Mouse (Mus musculus): ENCODE results near the gene Dad1. TPM values are rescaled to one million over a fixed set of nuclear protein-coding genes. Genes with fewer than 3 reads are reported as not detected.

The Dad1 gene
- polyA plus RNA-seq, 1 experiment from 2014 or later: 259 TPM

DNA sequence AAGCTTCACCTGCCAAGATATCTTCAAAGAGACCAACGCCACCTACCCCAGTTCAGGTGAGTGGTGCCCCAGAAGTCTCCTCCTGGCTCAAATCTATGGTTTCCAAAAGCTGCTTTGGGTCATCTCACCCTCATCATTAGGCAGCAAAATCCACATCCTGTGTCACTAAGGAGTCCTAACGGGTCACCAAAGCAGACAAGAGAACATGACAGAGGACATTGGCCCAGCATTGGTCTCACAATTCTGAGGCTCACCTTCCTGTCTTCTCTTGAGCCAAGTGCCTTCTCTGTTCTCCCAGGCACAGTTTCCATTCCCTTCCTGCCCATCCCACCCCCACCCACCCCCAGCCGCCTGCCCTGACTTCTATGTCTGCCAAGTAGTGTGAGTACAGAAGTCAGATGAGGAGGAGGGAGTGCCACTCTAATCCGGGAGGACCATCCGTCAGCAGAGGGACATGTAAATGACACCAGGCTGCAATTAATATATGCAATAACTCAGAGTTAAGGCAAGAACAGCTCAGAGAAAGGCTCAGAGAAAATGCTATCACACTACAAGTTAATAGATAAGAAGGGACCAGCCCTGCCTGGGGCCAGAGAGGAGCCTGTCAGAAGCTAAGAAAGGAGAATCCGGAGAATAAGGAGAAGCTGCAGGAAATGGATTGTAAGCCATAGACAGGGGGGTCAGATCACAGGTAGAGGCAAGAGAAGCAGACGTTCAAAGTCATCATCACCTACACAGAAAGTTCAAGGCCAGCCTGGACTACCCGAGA, 33.0 kb downstream of the Dad1 start:
- Histone ChIP-seq H3K27ac (no peak overlapping the region), H3K27me3 (no peaks in the 10 kb centered on the region; the same call in 1 of the 2 replicates), H3K36me3 (no peaks in the 10 kb centered on the region), H3K9ac (no peak overlapping the region), H3K4me2 (replicated peaks) (no peak overlapping the region), H3K4me1 (peaks cover 9% of the 10 kb centered on the region; the same call in 1 of the 2 replicates), H3K4me3 (no peak overlapping the region), H3K9me3 (replicated peaks) (no peaks in the 10 kb centered on the region)
- 83% methylated on average over 8 of the region's 8 CpGs for WGBS
- no peak for ATAC-seq (ENCODE audit: low FRiP score)

GRCm38 (mm10) chr14:54219849-54220248, 34.1 kb downstream of the Dad1 start:
- Histone ChIP-seq H3K4me2 (replicated peaks) (no peak overlapping the region), H3K36me3 (no peaks in the 10 kb centered on the region), H3K4me1 (peaks cover 9% of the 10 kb centered on the region; the same call in 1 of the 2 replicates), H3K9me3 (replicated peaks) (no peaks in the 10 kb centered on the region), H3K27me3 (no peaks in the 10 kb centered on the region; the same call in 1 of the 2 replicates), H3K9ac (no peak overlapping the region), H3K27ac (no peak overlapping the region), H3K4me3 (no peak overlapping the region)
- 81% methylated on average over 7 of the region's 7 CpGs for WGBS
- ATAC-seq (ENCODE audit: low FRiP score): no peak

DNA sequence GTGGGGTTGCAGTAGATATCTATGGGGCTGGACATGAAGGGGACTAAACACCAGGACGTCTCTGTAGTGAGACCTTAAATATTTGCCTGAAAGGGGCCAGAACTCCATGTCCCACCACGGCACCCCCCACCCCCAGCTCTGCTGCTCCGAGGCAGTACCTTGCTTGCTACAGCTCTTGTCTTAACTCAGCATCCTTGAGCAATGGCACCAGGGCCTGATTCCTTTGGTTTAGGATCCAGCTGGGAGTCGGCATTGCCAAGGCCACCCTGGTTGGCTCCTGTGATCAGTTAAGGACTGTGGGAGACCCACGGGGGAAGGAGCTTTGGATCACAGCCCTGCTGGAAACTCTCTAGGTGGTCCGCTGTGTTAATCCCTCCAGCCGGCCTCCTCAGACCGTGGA, 34.6 kb downstream of the Dad1 start:
- Histone ChIP-seq H3K9ac (no peak overlapping the region), H3K4me1 (peaks cover 6% of the 10 kb centered on the region; the same call in 1 of the 2 replicates), H3K27me3 (no peaks in the 10 kb centered on the region), H3K4me3 (no peak overlapping the region), H3K36me3 (no peaks in the 10 kb centered on the region), H3K27ac (no peak overlapping the region), H3K9me3 (replicated peaks) (no peaks in the 10 kb centered on the region), H3K4me2 (replicated peaks) (no peak overlapping the region)
- no peak for ATAC-seq (ENCODE audit: low FRiP score)
- 62% methylated on average over 8 of the region's 8 CpGs for WGBS

DNA sequence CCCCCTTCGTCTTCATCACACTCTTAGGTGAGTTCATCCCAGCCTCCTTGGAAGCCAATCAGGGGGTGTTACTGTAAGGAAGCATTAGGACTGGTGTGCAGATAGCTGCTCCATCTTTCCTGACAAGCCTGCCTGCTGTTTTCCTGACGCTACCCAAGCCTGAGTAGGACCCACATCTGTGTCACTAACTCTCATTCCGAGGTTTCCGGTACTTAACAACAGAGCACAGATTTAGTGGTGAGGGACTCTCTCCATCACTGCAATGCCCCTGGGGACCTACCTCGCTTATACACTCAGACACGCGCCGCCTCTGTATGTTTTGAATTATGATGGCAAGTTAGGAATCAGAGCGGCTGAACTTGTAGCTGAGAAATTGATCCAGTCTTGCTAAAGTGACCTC, 35.2 kb downstream of the Dad1 start:
- H3K36me3 ChIP-seq: no peaks in the 10 kb centered on the region
- H3K9ac ChIP-seq: no peak overlapping the region
- H3K27me3 ChIP-seq: no peaks in the 10 kb centered on the region
- no peak overlapping the region for H3K4me3 ChIP-seq
- 63% methylated on average over 9 of the region's 9 CpGs for WGBS
- peaks cover 6% of the 10 kb centered on the region; the same call in 1 of the 2 replicates for H3K4me1 ChIP-seq
- H3K27ac ChIP-seq: no peak overlapping the region
- no peak for ATAC-seq (ENCODE audit: low FRiP score)
- no peaks in the 10 kb centered on the region for H3K9me3 ChIP-seq (replicated peaks)
- H3K4me2 ChIP-seq (replicated peaks): no peak overlapping the region

DNA sequence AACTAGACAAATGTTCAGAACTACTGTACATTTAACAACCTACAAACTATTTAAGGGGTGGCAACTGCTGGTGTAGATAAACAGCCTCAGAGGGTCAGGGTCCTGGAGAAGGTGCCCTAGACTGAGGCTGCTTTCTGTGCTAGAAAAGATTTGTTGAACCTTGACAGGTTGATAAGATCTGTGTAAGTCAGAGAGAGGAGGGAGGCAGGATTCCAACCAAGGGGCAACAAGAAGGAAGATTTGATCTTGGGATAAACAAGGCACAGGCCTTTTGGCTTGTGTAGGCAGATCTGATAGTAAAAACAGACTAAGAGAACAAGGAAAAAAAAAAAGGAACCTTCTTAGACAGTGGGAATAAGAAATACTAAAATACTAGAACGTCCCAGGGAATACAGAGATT, 35.7 kb downstream of the Dad1 start:
- no peak overlapping the region for H3K27ac ChIP-seq
- no peaks in the 10 kb centered on the region for H3K36me3 ChIP-seq
- H3K4me3 ChIP-seq: no peak overlapping the region
- WGBS: 67% methylated on average over 1 of the region's 1 CpGs
- no peaks in the 10 kb centered on the region for H3K27me3 ChIP-seq
- ATAC-seq (ENCODE audit: low FRiP score): no peak
- H3K4me1 ChIP-seq: peaks cover 6% of the 10 kb centered on the region; the same call in 1 of the 2 replicates
- H3K4me2 ChIP-seq (replicated peaks): no peak overlapping the region
- no peak overlapping the region for H3K9ac ChIP-seq
- no peaks in the 10 kb centered on the region for H3K9me3 ChIP-seq (replicated peaks)

GRCm38 (mm10) chr14:54216126-54216525, 37.8 kb downstream of the Dad1 start:
- no peak overlapping the region for H3K4me2 ChIP-seq (replicated peaks)
- no peak overlapping the region for H3K27ac ChIP-seq
- H3K9ac ChIP-seq: no peak overlapping the region
- no peaks in the 10 kb centered on the region for H3K9me3 ChIP-seq (replicated peaks)
- H3K36me3 ChIP-seq: no peaks in the 10 kb centered on the region
- no peak for ATAC-seq (ENCODE audit: low FRiP score)
- peaks cover 6% of the 10 kb centered on the region; the same call in 1 of the 2 replicates for H3K4me1 ChIP-seq
- no peaks in the 10 kb centered on the region for H3K27me3 ChIP-seq
- no peak overlapping the region for H3K4me3 ChIP-seq
- WGBS: 91% methylated on average over 7 of the region's 7 CpGs

DNA sequence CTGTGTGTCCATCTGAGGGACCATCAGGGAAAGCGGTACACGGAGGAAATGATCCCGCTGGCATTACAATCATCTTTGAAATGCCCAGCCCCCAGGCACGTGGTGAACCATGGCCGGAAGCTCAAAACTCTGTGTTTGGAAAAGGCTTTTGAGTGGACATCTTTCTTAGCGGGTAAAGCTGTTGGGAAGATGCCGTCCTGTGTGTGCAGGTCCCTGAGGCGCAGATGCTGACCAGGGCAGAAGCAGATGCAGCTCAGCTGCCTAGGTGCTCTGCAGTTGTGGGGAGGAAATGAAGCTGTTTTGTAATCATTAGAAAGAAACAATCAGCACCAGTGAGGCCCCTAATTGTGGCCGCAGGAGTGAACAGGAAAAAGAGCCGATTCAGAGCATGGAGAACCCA, 39.0 kb downstream of the Dad1 start:
- Histone ChIP-seq H3K27ac (no peak overlapping the region), H3K4me3 (no peak overlapping the region), H3K9me3 (replicated peaks) (no peaks in the 10 kb centered on the region), H3K36me3 (no peaks in the 10 kb centered on the region), H3K9ac (no peak overlapping the region), H3K4me2 (replicated peaks) (no peak overlapping the region), H3K4me1 (peaks cover 6% of the 10 kb centered on the region; the same call in 1 of the 2 replicates), H3K27me3 (no peaks in the 10 kb centered on the region)
- ATAC-seq (ENCODE audit: low FRiP score): no peak
- WGBS: 74% methylated on average over 10 of the region's 10 CpGs

- 29% methylated on average over 2 of the region's 2 CpGs for WGBS
- ATAC-seq (ENCODE audit: low FRiP score): no peak
- Histone ChIP-seq H3K9ac (no peak overlapping the region), H3K4me2 (replicated peaks) (no peak overlapping the region), H3K4me3 (no peak overlapping the region), H3K36me3 (no peaks in the 10 kb centered on the region), H3K4me1 (peaks cover 6% of the 10 kb centered on the region; the same call in 1 of the 2 replicates), H3K27ac (no peak overlapping the region), H3K9me3 (replicated peaks) (no peaks in the 10 kb centered on the region), H3K27me3 (no peaks in the 10 kb centered on the region)
Measured at GRCm38 (mm10) chr14:54214477-54214876, 39.4 kb downstream of the Dad1 start.

- Histone ChIP-seq H3K9ac (no peak overlapping the region), H3K36me3 (no peaks in the 10 kb centered on the region), H3K4me3 (no peak overlapping the region), H3K4me1 (peaks cover 2% of the 10 kb centered on the region; the same call in 1 of the 2 replicates), H3K27ac (no peak overlapping the region), H3K27me3 (no peaks in the 10 kb centered on the region), H3K9me3 (replicated peaks) (no peaks in the 10 kb centered on the region), H3K4me2 (replicated peaks) (no peak overlapping the region)
- ATAC-seq (ENCODE audit: low FRiP score): no peak
- 84% methylated on average over 2 of the region's 2 CpGs for WGBS
Measured at GRCm38 (mm10) chr14:54213734-54214133, 40.2 kb downstream of the Dad1 start.

GRCm38 (mm10) chr14:54211755-54212154, 42.1 kb downstream of the Dad1 start:
- H3K4me2 ChIP-seq (replicated peaks): no peak overlapping the region
- H3K4me1 ChIP-seq: no peaks in the 10 kb centered on the region
- no peak overlapping the region for H3K27ac ChIP-seq
- 86% methylated on average over 5 of the region's 5 CpGs for WGBS
- no peaks in the 10 kb centered on the region for H3K36me3 ChIP-seq
- H3K27me3 ChIP-seq: no peaks in the 10 kb centered on the region
- no peaks in the 10 kb centered on the region for H3K9me3 ChIP-seq (replicated peaks)
- no peak overlapping the region for H3K4me3 ChIP-seq
- no peak for ATAC-seq (ENCODE audit: low FRiP score)
- no peak overlapping the region for H3K9ac ChIP-seq

GRCm38 (mm10) chr14:54211199-54211598, 42.7 kb downstream of the Dad1 start:
- H3K9ac ChIP-seq: no peak overlapping the region
- no peaks in the 10 kb centered on the region for H3K27me3 ChIP-seq
- no peak for ATAC-seq (ENCODE audit: low FRiP score)
- H3K36me3 ChIP-seq: no peaks in the 10 kb centered on the region
- H3K4me3 ChIP-seq: no peak overlapping the region
- 86% methylated on average over 8 of the region's 8 CpGs for WGBS
- H3K27ac ChIP-seq: no peak overlapping the region
- no peak overlapping the region for H3K4me2 ChIP-seq (replicated peaks)
- no peaks in the 10 kb centered on the region for H3K9me3 ChIP-seq (replicated peaks)
- no peaks in the 10 kb centered on the region for H3K4me1 ChIP-seq

DNA sequence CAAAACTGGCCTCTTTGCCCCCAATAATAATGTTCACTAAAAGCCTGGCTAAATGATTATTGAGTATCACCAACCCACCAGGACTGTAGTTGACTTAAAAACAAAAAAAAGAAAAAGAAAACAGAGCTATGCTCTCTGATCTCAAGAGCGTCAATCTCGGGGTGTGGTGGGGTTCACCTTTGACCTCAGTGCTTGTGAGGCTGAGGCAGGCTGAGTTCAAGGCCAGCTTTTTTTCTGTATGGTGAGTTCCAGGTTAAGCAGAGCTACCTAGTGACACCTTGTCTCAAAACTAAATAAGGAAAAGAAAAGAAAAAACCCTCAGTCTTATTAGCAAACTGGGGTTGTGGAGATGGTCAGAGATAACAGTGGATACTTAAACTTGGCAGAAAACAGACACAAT, 43.5 kb downstream of the Dad1 start:
- 91% methylated on average over 2 of the region's 2 CpGs for WGBS
- no peak for ATAC-seq (ENCODE audit: low FRiP score)
- H3K36me3 ChIP-seq: no peaks in the 10 kb centered on the region
- H3K27ac ChIP-seq: no peak overlapping the region
- no peak overlapping the region for H3K4me3 ChIP-seq
- H3K27me3 ChIP-seq: no peaks in the 10 kb centered on the region
- no peaks in the 10 kb centered on the region for H3K9me3 ChIP-seq (replicated peaks)
- no peak overlapping the region for H3K4me2 ChIP-seq (replicated peaks)
- no peaks in the 10 kb centered on the region for H3K4me1 ChIP-seq
- H3K9ac ChIP-seq: no peak overlapping the region

- H3K4me1 ChIP-seq: no peaks in the 10 kb centered on the region; the same call in 1 of the 2 replicates
- H3K4me2 ChIP-seq (replicated peaks): no peak overlapping the region
- no peak for ATAC-seq (ENCODE audit: low FRiP score)
- no peaks in the 10 kb centered on the region for H3K36me3 ChIP-seq
- H3K27ac ChIP-seq: no peak overlapping the region
- no peak overlapping the region for H3K9ac ChIP-seq
- no peaks in the 10 kb centered on the region for H3K9me3 ChIP-seq (replicated peaks)
- H3K27me3 ChIP-seq: no peaks in the 10 kb centered on the region
- H3K4me3 ChIP-seq: no peak overlapping the region
- 86% methylated on average over 5 of the region's 5 CpGs for WGBS
Measured at GRCm38 (mm10) chr14:54209932-54210331, 44.0 kb downstream of the Dad1 start.
